Mouse (Mus musculus): Measurements from ENCODE around the gene Adgrl2.

The Adgrl2 gene

GRCm38 (mm10) chr3:148921966-148922587 lies 68.3 kb downstream of the Adgrl2 start:
- DNase-seq (ENCODE audit: low spot score): no peak

- no peak for DNase-seq (ENCODE audit: low spot score)
Observed at GRCm38 (mm10) chr3:148920881-148921280, 69.5 kb downstream of the Adgrl2 start.

DNA sequence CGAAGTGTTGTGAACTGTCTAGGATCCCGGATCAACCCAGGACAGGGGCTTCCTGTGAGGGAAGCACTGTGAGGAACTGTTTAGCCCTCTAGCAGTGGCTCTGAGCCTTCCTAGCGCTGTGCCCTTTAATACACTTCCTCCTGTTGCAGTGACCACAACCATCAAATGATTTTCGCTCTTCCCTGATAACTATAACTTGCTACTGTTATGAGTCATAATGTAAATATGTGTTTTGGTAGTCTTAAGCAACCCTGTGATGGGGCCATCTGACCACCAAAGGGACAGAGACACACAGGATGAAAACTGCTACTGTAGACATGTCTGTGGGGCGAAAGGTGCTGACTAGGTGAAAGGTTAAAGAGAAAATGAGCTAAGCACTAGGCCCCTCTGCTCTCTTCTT lies 71.9 kb downstream of the Adgrl2 start:
- no peak for DNase-seq (ENCODE audit: low spot score)

- no peak for DNase-seq (ENCODE audit: low spot score)
Observed at GRCm38 (mm10) chr3:148917837-148918236, 72.5 kb downstream of the Adgrl2 start.

- no peak for DNase-seq (ENCODE audit: low spot score)
Observed at GRCm38 (mm10) chr3:148916226-148916625, 74.1 kb downstream of the Adgrl2 start.

GRCm38 (mm10) chr3:148912944-148913684 lies 77.2 kb downstream of the Adgrl2 start:
- no peak for DNase-seq (ENCODE audit: low spot score)

GRCm38 (mm10) chr3:148912536-148912935 lies 77.8 kb downstream of the Adgrl2 start:
- DNase-seq (ENCODE audit: low spot score): no peak

GRCm38 (mm10) chr3:148907873-148908272 lies 82.5 kb downstream of the Adgrl2 start:
- no peak for DNase-seq (ENCODE audit: low spot score)

- no peak for DNase-seq (ENCODE audit: low spot score)
Observed at GRCm38 (mm10) chr3:148907024-148907778, 83.2 kb downstream of the Adgrl2 start.

GRCm38 (mm10) chr3:148905906-148906779 lies 84.2 kb downstream of the Adgrl2 start:
- DNase-seq (ENCODE audit: low spot score): no peak

- DNase-seq (ENCODE audit: low spot score): no peak
Observed at GRCm38 (mm10) chr3:148905435-148905834, 84.9 kb downstream of the Adgrl2 start.

DNA sequence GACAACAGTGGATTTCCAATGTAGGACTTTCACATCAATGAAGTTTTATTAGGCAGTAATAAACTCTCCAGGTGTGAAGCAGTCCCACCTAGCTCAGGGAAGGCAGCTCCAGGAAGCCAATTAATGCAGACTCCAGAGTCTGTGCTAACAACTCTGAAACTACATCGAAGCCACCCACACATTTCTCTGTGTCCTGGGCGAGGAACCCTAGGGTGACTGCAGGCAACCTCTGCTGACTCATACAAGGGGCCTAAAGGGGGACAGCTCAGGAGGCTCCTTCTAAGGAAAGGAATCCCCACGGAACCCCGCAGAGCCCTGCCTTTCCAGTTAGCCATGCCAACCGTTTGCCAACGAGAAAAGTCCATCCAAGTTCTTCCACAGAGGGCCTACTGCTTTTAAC lies 90.5 kb downstream of the Adgrl2 start:
- DNase-seq (ENCODE audit: low spot score): no peak

GRCm38 (mm10) chr3:148899416-148899815 lies 90.9 kb downstream of the Adgrl2 start:
- DNase-seq (ENCODE audit: low spot score): no peak

- DNase-seq (ENCODE audit: low spot score): no peak
Observed at GRCm38 (mm10) chr3:148898535-148899250, 91.7 kb downstream of the Adgrl2 start.

- DNase-seq (ENCODE audit: low spot score): no peak
Observed at GRCm38 (mm10) chr3:148896281-148896680, 94.1 kb downstream of the Adgrl2 start.

DNA sequence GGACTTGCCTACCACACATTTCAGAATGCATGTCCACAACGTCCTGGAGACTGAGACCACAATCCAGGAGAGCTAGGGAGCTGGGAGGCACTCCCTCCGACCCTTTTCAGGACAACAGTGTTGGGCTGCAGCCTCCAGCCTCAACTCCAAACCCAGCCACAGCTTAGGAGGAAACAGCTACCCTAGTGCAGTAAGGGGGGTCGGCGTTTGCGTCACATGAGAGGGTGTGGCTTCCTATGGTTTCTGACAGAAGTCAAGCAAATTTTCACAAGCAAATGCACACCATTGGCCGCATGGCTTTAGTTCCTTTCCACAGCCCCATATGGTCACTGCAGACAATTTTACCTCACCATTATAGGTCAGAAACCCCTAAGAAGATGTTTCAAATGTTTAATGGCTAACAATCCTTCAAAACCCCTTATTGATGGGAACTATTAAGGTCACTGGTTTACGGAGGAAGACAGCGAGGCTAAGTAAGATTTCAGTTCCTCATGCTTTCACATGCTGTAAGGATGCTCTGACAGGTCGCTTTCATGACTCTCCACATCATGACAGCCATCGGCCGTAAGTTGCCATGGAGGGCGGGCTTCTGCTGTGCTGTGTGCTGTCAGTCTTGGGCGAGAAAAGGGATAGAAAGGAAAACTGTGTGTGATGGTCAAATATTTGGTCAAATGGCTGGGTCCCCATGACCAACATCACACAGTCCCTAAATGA lies 94.8 kb downstream of the Adgrl2 start:
- DNase-seq (ENCODE audit: low spot score): no peak

DNA sequence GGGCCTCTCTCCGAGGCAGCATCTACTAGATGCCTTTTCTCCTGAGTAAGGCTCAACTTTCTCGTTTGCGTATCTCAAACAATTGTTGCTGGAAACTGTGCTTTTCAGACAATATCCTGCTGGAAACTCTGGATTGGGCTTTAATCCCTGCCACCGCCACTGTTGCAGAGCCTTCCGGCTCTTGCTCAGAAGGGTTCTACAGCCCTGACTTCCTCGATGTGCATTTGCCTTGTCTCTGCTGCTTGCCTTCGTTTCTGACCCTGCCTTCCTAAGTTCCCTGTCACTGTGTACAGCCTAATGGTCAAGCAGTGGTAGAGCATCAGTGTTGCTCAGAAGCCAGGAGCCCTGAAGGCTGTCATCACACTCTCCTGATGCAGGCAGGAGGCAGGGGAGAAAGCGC lies 95.5 kb downstream of the Adgrl2 start:
- no peak for DNase-seq (ENCODE audit: low spot score)

DNA sequence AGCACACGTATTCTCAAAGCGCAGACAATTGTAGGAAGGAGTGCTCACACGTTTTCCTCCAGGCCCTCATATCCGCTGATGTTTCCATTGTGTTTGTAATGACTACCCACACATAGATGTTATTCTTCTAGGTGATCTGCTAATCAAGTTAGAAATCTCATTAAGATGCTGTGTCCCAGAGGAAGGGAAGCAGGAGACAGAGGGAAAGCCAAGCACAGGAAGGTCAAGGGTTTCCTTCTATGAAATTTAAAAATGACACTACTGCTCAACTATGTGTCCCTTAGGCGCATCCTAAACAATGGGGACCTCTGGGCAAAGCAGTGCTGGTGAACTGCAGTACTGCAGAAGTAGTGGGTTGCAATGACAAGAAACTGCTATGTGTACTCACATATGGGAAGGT lies 102.5 kb downstream of the Adgrl2 start:
- no peak for DNase-seq (ENCODE audit: low spot score)

- DNase-seq (ENCODE audit: low spot score): no peak
Observed at GRCm38 (mm10) chr3:148886956-148887355, 103.4 kb downstream of the Adgrl2 start.

GRCm38 (mm10) chr3:148885980-148886668 lies 104.2 kb downstream of the Adgrl2 start:
- DNase-seq (ENCODE audit: low spot score): no peak
